Mouse (Mus musculus) small intestine, adult 2 months (tissue): ENCODE results near the gene Sys1.

Experiments
- CTCF ChIP-seq: fragments of 200-500 bp; IDR thresholded peaks from 2 replicates; pipeline ENCODE4 v1.5.1; 2012; ENCODE audit warnings: low read depth, mild to moderate bottlenecking, control low read depth, inconsistent platforms, low read length, moderate library complexity, mixed read lengths; ENCODE audit not compliant: insufficient replicate concordance, insufficient read length; ENCODE audit errors: extremely low read depth
- POLR2A ChIP-seq: fragments of 200-500 bp; IDR thresholded peaks from 2 replicates; pipeline ENCODE4 v1.6.1; 2012; ENCODE audit warnings: low read depth, mild to moderate bottlenecking, control low read depth, inconsistent platforms, low read length, moderate library complexity

- no peak for TF ChIP-seq CTCF
- TF ChIP-seq POLR2A = peak; percentile 99
These were observed 13.7 kb upstream of the Sys1 start for GRCm38 (mm10) chr2:164443051-164443437.
